Mouse (Mus musculus) erythroblast, embryonic 14.5 days (primary cell): Measurements from ENCODE around the gene Eid1. TPM values are rescaled to one million over a fixed set of nuclear protein-coding genes. Genes with fewer than 3 reads are reported as not detected.

Experiments
- H3K27me3 ChIP-seq: 2 replicates; pipeline ENCODE4 v1.6.1; 2012; ENCODE audit warnings: inconsistent platforms; ENCODE audit not compliant: control insufficient read depth
- H3K36me3 ChIP-seq: 2 replicates; pipeline ENCODE4 v1.6.1; 2012; ENCODE audit warnings: mild to moderate bottlenecking, inconsistent platforms; ENCODE audit not compliant: control insufficient read depth
- H3K4me1 ChIP-seq: 2 replicates; pipeline ENCODE4 v1.6.1; 2012; ENCODE audit warnings: inconsistent platforms; ENCODE audit not compliant: control insufficient read depth
- H3K4me3 ChIP-seq: replicated peaks from 2 replicates; pipeline ENCODE3; 2012; ENCODE audit warnings: moderate library complexity, mild to moderate bottlenecking, inconsistent platforms
- H3K9me3 ChIP-seq: 2 replicates; pipeline ENCODE4 v1.6.1; 2012; ENCODE audit warnings: low read length, inconsistent platforms, mixed read lengths; ENCODE audit not compliant: control insufficient read depth
- GATA1 ChIP-seq: IDR thresholded peaks from 2 replicates; pipeline ENCODE4 v1.6.1; 2012; ENCODE audit warnings: low read length, inconsistent platforms, mixed read lengths
- TAL1 ChIP-seq: IDR thresholded peaks from 3 replicates; pipeline ENCODE4 v1.6.1; 2012; ENCODE audit warnings: low read length, inconsistent platforms, mixed read lengths
- polyA plus RNA-seq: library from polyadenylated mRNA; stranded (reverse); fragments of >175 nt; gene quantifications from 2 replicates; pipeline ENCODE4 v1.2.3, GENCODE M21; 2012

The Eid1 gene
- polyA plus RNA-seq, 1 experiment: 4.5 TPM

DNA sequence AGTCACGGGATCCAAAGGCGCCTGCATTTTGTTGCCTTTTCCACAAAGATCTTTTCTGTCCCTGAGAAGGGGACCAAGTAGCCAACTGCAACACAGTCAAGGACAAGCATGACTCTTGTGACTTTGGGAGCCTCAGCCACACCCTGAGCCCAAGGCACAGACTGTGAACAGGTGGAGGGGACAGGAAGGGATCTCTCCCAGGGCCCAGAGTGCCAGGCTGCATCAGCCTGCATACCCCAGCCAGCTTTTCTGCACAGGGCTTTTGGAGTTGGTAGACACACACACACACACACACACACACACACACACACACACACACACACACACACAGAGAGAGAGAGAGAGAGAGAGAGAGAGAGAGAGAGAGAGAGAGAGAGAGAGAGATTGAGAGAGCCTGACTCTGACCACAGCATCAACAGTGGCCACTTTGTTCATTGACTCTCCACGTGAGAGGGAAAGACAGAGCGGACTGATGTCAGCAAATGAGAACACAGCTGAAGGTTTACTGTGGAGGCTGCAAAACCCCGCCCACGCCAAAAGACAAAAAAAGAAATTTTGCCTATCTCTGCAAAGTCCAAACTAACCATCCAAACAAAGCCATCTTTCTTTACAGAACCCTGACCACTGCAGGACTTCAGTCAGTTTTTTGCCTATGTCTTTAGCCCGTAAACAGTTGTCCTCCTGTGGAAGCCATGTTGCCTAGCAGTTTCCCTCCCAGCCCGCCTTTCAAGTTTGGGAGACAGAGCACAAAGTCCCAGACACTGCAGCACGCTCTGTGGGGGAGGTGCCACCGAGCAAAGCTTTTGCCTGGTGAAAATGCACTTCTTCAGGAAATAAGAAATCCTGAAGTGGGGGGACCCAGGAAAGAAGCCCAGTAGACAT, 11.9 kb downstream of the Eid1 start:
- Histone ChIP-seq H3K4me1 (no peaks in the 10 kb centered on the region), H3K36me3 (no peaks in the 10 kb centered on the region), H3K9me3 (0 out of 2 replicates have a peak, but pooled peaks cover 3% of the 10 kb centered on the region), H3K4me3 (no peak overlapping the region), H3K27me3 (peaks cover 7% of the 10 kb centered on the region)
- TF ChIP-seq TAL1 (no peak), GATA1 (no peak)

DNA sequence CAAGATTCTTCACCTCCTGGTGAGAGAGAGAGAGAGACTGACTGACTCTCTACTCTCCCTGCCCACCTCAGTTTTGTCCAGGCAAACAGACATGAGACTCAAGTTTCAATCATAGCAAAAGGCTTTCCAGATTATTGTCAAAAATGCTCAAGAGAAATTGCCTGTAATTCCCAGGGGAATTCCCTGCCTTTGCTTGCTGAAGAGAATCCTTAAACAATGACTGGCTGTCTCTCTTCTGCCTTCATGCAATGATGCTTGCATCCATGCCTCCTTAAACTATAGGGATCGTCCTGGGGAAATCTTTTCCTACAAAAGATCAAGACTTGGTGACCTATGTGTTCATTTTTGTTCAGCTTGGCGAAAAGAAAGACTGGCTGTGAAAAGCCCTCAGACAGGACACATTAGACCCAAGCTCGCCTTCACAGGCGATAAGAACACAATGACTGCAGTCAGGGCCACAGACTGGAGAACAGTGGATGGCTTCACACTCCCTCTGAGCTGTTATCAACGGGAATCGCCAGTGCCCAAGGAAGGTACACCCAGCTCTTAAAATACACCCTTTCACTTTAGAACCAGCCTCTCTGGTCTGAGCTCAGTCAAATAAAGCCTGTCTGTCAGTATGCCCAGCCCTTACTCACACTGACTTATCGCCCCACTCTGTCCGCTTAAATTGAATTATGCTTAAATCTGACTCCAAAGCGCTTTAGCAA, 12.7 kb downstream of the Eid1 start:
- Histone ChIP-seq H3K4me3 (no peak overlapping the region), H3K36me3 (no peaks in the 10 kb centered on the region), H3K9me3 (0 out of 2 replicates have a peak, but pooled peaks cover 3% of the 10 kb centered on the region), H3K27me3 (peaks cover 7% of the 10 kb centered on the region), H3K4me1 (no peaks in the 10 kb centered on the region)
- TF ChIP-seq TAL1 (no peak), GATA1 (no peak)

GRCm38 (mm10) chr2:125692010-125692409, 19.1 kb downstream of the Eid1 start:
- Histone ChIP-seq H3K9me3 (0 out of 2 replicates have a peak, but pooled peaks cover 3% of the 10 kb centered on the region), H3K4me3 (no peak overlapping the region), H3K27me3 (peaks cover 5% of the 10 kb centered on the region), H3K4me1 (no peaks in the 10 kb centered on the region), H3K36me3 (no peaks in the 10 kb centered on the region)
- no peak for TF ChIP-seq GATA1
- no peak for TF ChIP-seq TAL1

DNA sequence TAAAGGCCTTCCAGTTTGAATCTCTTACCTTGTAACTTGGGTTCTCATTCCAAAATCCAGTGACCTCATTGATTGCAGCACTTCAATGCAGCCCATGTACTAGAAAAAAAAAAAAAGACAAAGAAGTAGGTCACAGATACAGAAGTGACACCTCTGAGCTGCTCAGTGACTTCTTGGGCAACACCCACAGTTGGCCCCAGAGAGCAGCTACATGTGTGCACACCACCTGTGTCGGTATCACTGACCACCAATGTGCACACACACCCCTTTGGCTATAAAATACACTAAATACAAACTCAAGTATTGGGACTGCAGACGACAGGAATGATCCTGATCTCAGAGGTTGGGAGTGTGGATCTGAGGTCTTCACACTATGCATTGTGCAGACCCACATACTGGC, 21.9 kb downstream of the Eid1 start:
- TF ChIP-seq TAL1 (no peak), GATA1 (no peak)
- no peaks in the 10 kb centered on the region for H3K4me1 ChIP-seq
- no peaks in the 10 kb centered on the region for H3K36me3 ChIP-seq
- H3K4me3 ChIP-seq: no peak overlapping the region
- H3K27me3 ChIP-seq: peaks cover 5% of the 10 kb centered on the region
- 0 out of 2 replicates have a peak, but pooled peaks cover under 1% of the 10 kb centered on the region for H3K9me3 ChIP-seq

GRCm38 (mm10) chr2:125696219-125696618, 23.3 kb downstream of the Eid1 start:
- H3K9me3 ChIP-seq: no peaks in the 10 kb centered on the region
- TF ChIP-seq GATA1 (no peak), TAL1 (no peak)
- no peaks in the 10 kb centered on the region for H3K36me3 ChIP-seq
- H3K4me3 ChIP-seq: no peak overlapping the region
- peaks cover 5% of the 10 kb centered on the region for H3K27me3 ChIP-seq
- no peaks in the 10 kb centered on the region for H3K4me1 ChIP-seq

DNA sequence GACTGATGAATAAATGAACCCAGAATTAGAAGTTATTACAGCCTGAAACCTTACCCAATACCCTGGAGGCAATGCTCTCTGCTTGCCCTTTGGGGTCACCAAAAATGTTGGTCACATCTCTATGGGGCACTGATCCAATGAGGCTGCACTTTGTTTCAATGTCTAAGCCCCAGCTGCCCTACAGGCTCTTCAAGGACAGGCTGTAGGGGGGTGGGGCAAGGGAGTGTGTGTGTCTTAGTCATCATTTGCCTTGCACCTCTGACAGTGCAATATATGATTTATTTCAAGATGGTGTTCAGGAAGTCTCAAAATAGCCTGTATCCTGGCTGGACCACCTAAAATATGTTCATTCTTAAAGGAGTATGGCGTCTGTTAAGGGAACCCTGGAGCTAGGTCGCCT, 28.7 kb downstream of the Eid1 start:
- H3K9me3 ChIP-seq: no peaks in the 10 kb centered on the region
- no peaks in the 10 kb centered on the region for H3K36me3 ChIP-seq
- H3K27me3 ChIP-seq: no peaks in the 10 kb centered on the region
- H3K4me3 ChIP-seq: no peak overlapping the region
- H3K4me1 ChIP-seq: no peaks in the 10 kb centered on the region
- TF ChIP-seq GATA1 (no peak), TAL1 (no peak)

- H3K36me3 ChIP-seq: no peaks in the 10 kb centered on the region
- no peaks in the 10 kb centered on the region for H3K27me3 ChIP-seq
- no peaks in the 10 kb centered on the region for H3K9me3 ChIP-seq
- H3K4me3 ChIP-seq: no peak overlapping the region
- H3K4me1 ChIP-seq: no peaks in the 10 kb centered on the region
- no peak for TF ChIP-seq TAL1
- no peak for TF ChIP-seq GATA1
Measured at GRCm38 (mm10) chr2:125702851-125703250, 30.0 kb downstream of the Eid1 start.

- Histone ChIP-seq H3K4me1 (no peaks in the 10 kb centered on the region), H3K36me3 (no peaks in the 10 kb centered on the region), H3K9me3 (no peaks in the 10 kb centered on the region), H3K27me3 (no peaks in the 10 kb centered on the region), H3K4me3 (no peak overlapping the region)
- TF ChIP-seq TAL1 (no peak), GATA1 (no peak)
Measured at GRCm38 (mm10) chr2:125704907-125705631, 32.2 kb downstream of the Eid1 start.
